Mouse (Mus musculus) leukemia stem cell, adult 10-12 weeks (primary cell): ENCODE measurements around the gene Ipp. TPM values are rescaled to one million over a fixed set of nuclear protein-coding genes. Genes with fewer than 3 reads are reported as not detected.

Source experiments
- polyA plus RNA-seq: library from polyadenylated mRNA; stranded (reverse); fragments of >175 nt; gene quantifications from 2 replicates; pipeline ENCODE4 v1.2.3, GENCODE M21; 2012; ENCODE audit warnings: low replicate concordance

The Ipp gene
- polyA plus RNA-seq, result 0.66 and 2.1 TPM in 2 replicates

GRCm38 (mm10) chr4:116507425-116508218, at the start of gene Ipp:
TSS of gene Ipp (plus strand) at chr4:116507549.

DNA sequence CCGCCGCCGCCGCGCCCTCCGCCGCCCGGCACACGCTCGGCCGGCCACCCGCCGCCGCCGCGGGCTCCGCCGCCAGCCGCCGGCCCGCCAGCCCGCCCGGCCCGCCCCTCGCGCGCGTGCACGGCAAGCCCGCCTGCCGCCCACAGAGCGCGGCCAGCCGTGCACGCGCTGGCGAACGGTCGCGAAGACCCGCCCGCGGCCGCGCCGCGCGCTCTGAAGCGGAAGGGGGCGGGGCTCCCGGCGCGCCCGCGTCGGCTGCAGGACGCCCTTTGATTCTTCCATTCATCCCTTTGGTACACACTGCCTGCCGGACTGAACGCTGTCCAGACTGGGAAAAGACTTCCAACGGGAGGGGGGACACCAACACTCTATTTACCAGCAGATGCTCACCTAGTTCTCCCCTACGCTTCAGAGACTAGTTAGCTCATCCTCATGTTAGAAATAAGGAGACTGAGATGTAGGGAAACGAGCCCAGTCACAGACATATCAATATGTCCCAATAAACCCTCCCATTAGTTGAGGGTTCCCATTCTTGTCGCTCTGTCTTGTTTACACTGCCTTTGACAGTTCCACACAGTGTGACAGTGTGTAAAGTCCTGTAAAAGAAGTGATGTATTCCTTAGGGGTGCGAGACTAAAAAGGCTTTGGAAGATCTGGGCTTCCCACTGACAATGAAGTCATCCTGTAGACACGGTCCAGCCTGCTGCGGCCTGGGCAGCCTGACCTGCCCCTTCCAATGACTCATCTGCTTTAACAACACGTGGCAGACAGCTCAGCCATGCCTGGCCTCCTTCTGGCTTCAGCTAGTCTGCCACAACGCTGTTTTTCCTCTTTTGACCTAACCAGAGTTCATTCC, 43.0 kb upstream of the Ipp start, which contains the start of gene Mast2:
Gene Mast2 (minus strand): TSS at position 58 of the 856 bp plus-strand sequence.

GRCm38 (mm10) chr4:116555413-116556300, 48.3 kb downstream of the Ipp start, which contains the start of gene Tmem69:
TSS of gene Tmem69 (minus strand) at chr4:116555936.

GRCm38 (mm10) chr4:116557306-116558121, 50.2 kb downstream of the Ipp start, which contains the start of gene Gpbp1l1:
TSS of gene Gpbp1l1 (plus strand) at chr4:116557658.

Other genes starting within 250 kb of the Ipp start
- gene Mast2, start 43.4 kb upstream of the Ipp start, polyA plus RNA-seq, result 95.0 and 297 TPM in 2 replicates
- gene Tmem69, start 48.4 kb downstream of the Ipp start, polyA plus RNA-seq, result 0.84 and 8.9 TPM in 2 replicates
- gene Gpbp1l1, start 50.1 kb downstream of the Ipp start, polyA plus RNA-seq, result 11.6 and 17.5 TPM in 2 replicates
- 0.32 and 0.99 TPM in 2 replicates for gene Ccdc17, start 89.1 kb downstream of the Ipp start, polyA plus RNA-seq
- 1.5 and 41.3 TPM in 2 replicates for gene Nasp, start 120.4 kb downstream of the Ipp start, polyA plus RNA-seq
- gene Akr1a1, start 144.1 kb downstream of the Ipp start, polyA plus RNA-seq, result 122 and 136 TPM in 2 replicates
- 0.86 and 18.9 TPM in 2 replicates for gene Prdx1, start 178.0 kb downstream of the Ipp start, polyA plus RNA-seq
- gene Mmachc, start 200.9 kb downstream of the Ipp start, polyA plus RNA-seq, result 0.88 TPM in 1 of 2 replicates, not detected in the other
- 1.6 and 2.3 TPM in 2 replicates for gene Ccdc163, start 201.0 kb downstream of the Ipp start, polyA plus RNA-seq
- gene Tesk2, start 213.4 kb downstream of the Ipp start, polyA plus RNA-seq, result 1.8 and 2.9 TPM in 2 replicates